Mouse (Mus musculus) small intestine, adult 2 months (tissue): ENCODE measurements around the gene Clps. TPM values are rescaled to one million over a fixed set of nuclear protein-coding genes. Genes with fewer than 3 reads are reported as not detected.
A peak's percentile ranks its signal among the peaks of the same experiment; 100 is the strongest.

Experiments
- H3K27ac ChIP-seq: fragments of 200-500 bp; 2 replicates; pipeline ENCODE4 v1.5.1; 2012; ENCODE audit warnings: low read depth, low read length, control low read depth, inconsistent platforms; ENCODE audit not compliant: insufficient read depth
- H3K27me3 ChIP-seq: fragments of 200-500 bp; 2 replicates; pipeline ENCODE4 v1.6.1; 2012; ENCODE audit warnings: mild to moderate bottlenecking, moderate library complexity, low read length, inconsistent platforms; ENCODE audit not compliant: control insufficient read depth, insufficient read depth
- H3K36me3 ChIP-seq: fragments of 200-500 bp; 2 replicates; pipeline ENCODE4 v1.6.1; 2012; ENCODE audit warnings: mild to moderate bottlenecking, low read length, control low read depth, inconsistent platforms; ENCODE audit not compliant: control insufficient read depth, insufficient read depth
- H3K4me1 ChIP-seq: fragments of 200-500 bp; 2 replicates; pipeline ENCODE4 v1.6.1; 2012; ENCODE audit warnings: low read length, inconsistent platforms, mixed read lengths; ENCODE audit not compliant: control insufficient read depth, insufficient read depth, insufficient read length
- H3K4me3 ChIP-seq: fragments of 200-500 bp; 2 replicates; pipeline ENCODE4 v1.5.1; 2012; ENCODE audit warnings: low read depth, mild to moderate bottlenecking, control low read depth, inconsistent platforms, low read length, moderate library complexity
- CTCF ChIP-seq: fragments of 200-500 bp; IDR thresholded peaks from 2 replicates; pipeline ENCODE4 v1.5.1; 2012; ENCODE audit warnings: low read depth, mild to moderate bottlenecking, control low read depth, inconsistent platforms, low read length, moderate library complexity, mixed read lengths; ENCODE audit not compliant: insufficient replicate concordance, insufficient read length; ENCODE audit errors: extremely low read depth
- POLR2A ChIP-seq: fragments of 200-500 bp; IDR thresholded peaks from 2 replicates; pipeline ENCODE4 v1.6.1; 2012; ENCODE audit warnings: low read depth, mild to moderate bottlenecking, control low read depth, inconsistent platforms, low read length, moderate library complexity
- WGBS: fragments of 180-500 bp; shearing (Covaris S2); methylation state at CpG from one replicate; pipeline ENCODE4 v1.1.7; 2018; 5-methylcytosine and 5-hydroxymethylcytosine counted together
- polyA plus RNA-seq: library from polyadenylated mRNA; depleted of rRNA; stranded (reverse); fragments of >200 nt; gene quantifications from 2 replicates; pipeline ENCODE4 v1.2.3, GENCODE M21; 2012

Clps gene
- polyA plus RNA-seq, 1 experiment = 1,332 TPM

GRCm38 (mm10) chr17:28588591-28588990 is 28.0 kb upstream of the Clps start:
- TF ChIP-seq CTCF (no peak), POLR2A (no peak)
- H3K27ac ChIP-seq = no peak overlapping the region
- peaks cover 49% of the 10 kb centered on the region for H3K36me3 ChIP-seq
- WGBS = 51% methylated on average over 2 of the region's 2 CpGs
- H3K4me3 ChIP-seq = no peak overlapping the region
- no peaks in the 10 kb centered on the region for H3K27me3 ChIP-seq
- H3K4me1 ChIP-seq = no peaks in the 10 kb centered on the region

GRCm38 (mm10) chr17:28586509-28586908 is 25.9 kb upstream of the Clps start:
- H3K4me3 ChIP-seq = no peak overlapping the region
- H3K4me1 ChIP-seq = no peaks in the 10 kb centered on the region
- peaks cover 31% of the 10 kb centered on the region for H3K36me3 ChIP-seq
- TF ChIP-seq POLR2A (no peak), CTCF (no peak)
- H3K27ac ChIP-seq = no peak overlapping the region
- WGBS = 66% methylated on average over 3 of the region's 3 CpGs
- no peaks in the 10 kb centered on the region for H3K27me3 ChIP-seq

GRCm38 (mm10) chr17:28581056-28581455 is 20.5 kb upstream of the Clps start:
- no peak for TF ChIP-seq POLR2A
- no peak for TF ChIP-seq CTCF
- H3K27me3 ChIP-seq = no peaks in the 10 kb centered on the region
- no peaks in the 10 kb centered on the region for H3K36me3 ChIP-seq
- no peak overlapping the region for H3K27ac ChIP-seq
- H3K4me3 ChIP-seq = no peak overlapping the region
- WGBS = 57% methylated on average over 2 of the region's 2 CpGs
- H3K4me1 ChIP-seq = no peaks in the 10 kb centered on the region

- Histone ChIP-seq H3K27me3 (no peaks in the 10 kb centered on the region), H3K27ac (no peak overlapping the region), H3K4me1 (peaks cover 6% of the 10 kb centered on the region), H3K4me3 (no peak overlapping the region), H3K36me3 (no peaks in the 10 kb centered on the region)
- TF ChIP-seq POLR2A (no peak), CTCF (no peak)
- 6% methylated on average over 9 of the region's 9 CpGs for WGBS
These were observed 19.8 kb upstream of the Clps start for GRCm38 (mm10) chr17:28580396-28580795.

- WGBS = 15% methylated on average over 50 of the region's 50 CpGs
- Histone ChIP-seq H3K4me1 (peaks cover 9% of the 10 kb centered on the region), H3K36me3 (no peaks in the 10 kb centered on the region), H3K4me3 (peak within 1 kb of the TSS; percentile 30), H3K27ac (no peak within 1 kb of the TSS), H3K27me3 (no peaks in the 10 kb centered on the region)
- TF ChIP-seq POLR2A (no peak), CTCF (no peak)
These were observed 14.9 kb upstream of the Clps start, which contains the start of gene Lhfpl5 for GRCm38 (mm10) chr17:28575244-28576125. Gene Lhfpl5, plus strand, starts transcription at chr17:28575641.

GRCm38 (mm10) chr17:28572941-28573340 is 12.4 kb upstream of the Clps start:
- Histone ChIP-seq H3K4me1 (peaks cover 9% of the 10 kb centered on the region), H3K4me3 (no peak overlapping the region), H3K27ac (no peak overlapping the region), H3K27me3 (no peaks in the 10 kb centered on the region), H3K36me3 (no peaks in the 10 kb centered on the region)
- 77% methylated on average over 6 of the region's 6 CpGs for WGBS
- TF ChIP-seq POLR2A (no peak), CTCF (no peak)

- Histone ChIP-seq H3K4me1 (peaks cover 9% of the 10 kb centered on the region), H3K36me3 (no peaks in the 10 kb centered on the region), H3K27ac (no peak overlapping the region), H3K4me3 (no peak overlapping the region), H3K27me3 (no peaks in the 10 kb centered on the region)
- whole genome bisulfite sequencing = 79% methylated on average over 7 of the region's 7 CpGs
- TF ChIP-seq POLR2A (no peak), CTCF (no peak)
These were observed 12.0 kb upstream of the Clps start for GRCm38 (mm10) chr17:28572521-28572920.
